In the genomic region with DNA sequence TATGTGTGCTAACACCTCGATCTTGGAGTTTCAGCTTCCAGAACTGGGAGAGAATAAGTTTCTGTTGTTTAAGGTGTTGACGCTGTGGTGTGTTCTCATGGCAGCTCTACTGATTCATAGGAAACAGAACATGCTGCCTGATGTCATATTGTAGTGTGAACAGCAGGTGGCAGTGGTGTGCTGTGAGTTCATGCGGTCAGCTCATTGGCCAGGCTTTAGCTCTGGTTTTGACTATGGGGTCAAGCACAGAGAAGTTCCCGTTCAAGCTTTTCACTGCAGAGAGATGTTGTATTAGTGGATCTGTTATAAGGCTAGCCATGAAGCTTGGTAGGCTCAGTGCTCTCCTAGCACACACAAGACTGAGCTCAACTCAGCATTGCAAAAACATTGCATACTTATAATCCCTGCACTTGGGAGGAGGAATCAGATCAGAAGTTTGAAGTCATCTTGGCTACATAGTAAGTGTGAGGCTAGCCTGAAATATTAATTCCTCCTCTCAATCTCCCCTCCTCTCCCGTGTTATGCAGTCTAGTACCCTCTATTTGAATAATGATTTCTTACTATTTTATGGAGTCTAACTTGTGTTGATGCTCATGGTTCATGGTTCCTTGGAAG, we compare ENCODE assay signal across 8 mouse cellular contexts.
DNase-seq lines count a peak whose midpoint lies in the region; ATAC-seq and TF ChIP-seq lines count a peak whose summit lies in the region.

No protein-coding gene starts in this region.

- no peak for TF ChIP-seq POLR2A in kidney, adult 2 months (IDR thresholded peaks at IDR 0.05; ENCODE audit: low read depth, low read length)

- H3K9ac ChIP-seq in heart, embryonic 12.5 days = no peak overlapping the region
- no peak overlapping the region for H3K9ac ChIP-seq in midbrain, embryonic 13.5 days (replicated peaks)

- no peak overlapping the region for H3K4me2 ChIP-seq in heart, embryonic 12.5 days
- no peak overlapping the region for H3K4me2 ChIP-seq in midbrain, embryonic 13.5 days (replicated peaks)

- no peaks in the 10 kb centered on the region for H3K27me3 ChIP-seq in heart, embryonic 12.5 days (replicated peaks)
- H3K27me3 ChIP-seq in kidney, adult 2 months (replicated peaks; ENCODE audit: control insufficient read depth, insufficient read depth, low read length) = no peaks in the 10 kb centered on the region; the same call in 1 of the 2 replicates
- H3K27me3 ChIP-seq in midbrain, embryonic 13.5 days = no peaks in the 10 kb centered on the region

- H3K9me3 ChIP-seq in heart, embryonic 12.5 days (replicated peaks) = no peaks in the 10 kb centered on the region
- no peaks in the 10 kb centered on the region for H3K9me3 ChIP-seq in midbrain, embryonic 13.5 days

- no peaks in the 10 kb centered on the region for H3K4me1 ChIP-seq in heart, embryonic 12.5 days (replicated peaks)
- no peaks in the 10 kb centered on the region for H3K4me1 ChIP-seq in kidney, adult 2 months (ENCODE audit: control insufficient read depth, insufficient read depth, low read length)
- no peaks in the 10 kb centered on the region for H3K4me1 ChIP-seq in midbrain, embryonic 13.5 days (replicated peaks)

- H3K27ac ChIP-seq in heart, embryonic 12.5 days (ENCODE audit: poor library complexity, severe bottlenecking) = no peak overlapping the region
- no peak overlapping the region for H3K27ac ChIP-seq in kidney, adult 2 months (ENCODE audit: insufficient read depth, low read depth, low read length)
- no peak overlapping the region for H3K27ac ChIP-seq in midbrain, embryonic 13.5 days

- no peak for ATAC-seq in heart, embryonic 12.5 days (ENCODE audit: insufficient number of reproducible peaks, low FRiP score)
- ATAC-seq in midbrain, embryonic 13.5 days = peak; percentile 89

- WGBS in heart, embryonic 12.5 days = 23% methylated on average over 5 of the region's 5 CpGs
- 20% methylated on average over 5 of the region's 5 CpGs for WGBS in kidney, adult 2 months
- WGBS in midbrain, embryonic 13.5 days = 25% methylated on average over 5 of the region's 5 CpGs

- TF ChIP-seq CTCF in kidney, adult 2 months (conservative IDR thresholded peaks at IDR 0.05; ENCODE audit: insufficient read depth, insufficient read length, low read depth, low read length) = peak; percentile 96

- DNase-seq in heart, adult 8-10 months (ENCODE audit: low spot score) = peak; percentile 23
- DNase-seq in cerebellum, postnatal 14 days = peak; percentile 83 to 85
- DNase-seq in frontal cortex, postnatal 14 days (ENCODE audit: low spot score in 2 of 2) = peak; percentile 12 to 51
- peak; percentile 57 for DNase-seq in kidney, adult 2 months
- peak; percentile 58 to 65 for DNase-seq in left cerebral cortex, postnatal 36 days (ENCODE audit: low spot score in 2 of 2)
- peak; percentile 48 for DNase-seq in telencephalon, adult 2 months (ENCODE audit: low read depth, low spot score)

- no peak overlapping the region for H3K4me3 ChIP-seq in heart, embryonic 12.5 days
- H3K4me3 ChIP-seq in kidney, adult 2 months (ENCODE audit: insufficient read depth, low read depth, low read length) = no peak overlapping the region
- no peak overlapping the region for H3K4me3 ChIP-seq in midbrain, embryonic 13.5 days (replicated peaks)

- intact Hi-C loops in left cerebral cortex, postnatal 36 days (cut with DNase I) = loop anchor here (5.0 to 10.0 kb wide), 2 partner anchors 1150 to 1562 kb away; a partner anchor contains a TSS

- no peaks in the 10 kb centered on the region for H3K36me3 ChIP-seq in heart, embryonic 12.5 days
- H3K36me3 ChIP-seq in kidney, adult 2 months (ENCODE audit: control insufficient read depth, insufficient read depth, low read length) = no peaks in the 10 kb centered on the region
- H3K36me3 ChIP-seq in midbrain, embryonic 13.5 days = no peaks in the 10 kb centered on the region

Comparison
In these comparisons a context has a peak if more than half of its experiments do, and no peak if none do; other contexts are left out.
1. DNase-seq: peak in every context shown above with its lines; median percentile 84 in cerebellum, postnatal 14 days; 62 in left cerebral cortex, postnatal 36 days; 57 in kidney, adult 2 months; 48 in telencephalon, adult 2 months; 32 in frontal cortex, postnatal 14 days; 23 in heart, adult 8-10 months.